In the genomic region with DNA sequence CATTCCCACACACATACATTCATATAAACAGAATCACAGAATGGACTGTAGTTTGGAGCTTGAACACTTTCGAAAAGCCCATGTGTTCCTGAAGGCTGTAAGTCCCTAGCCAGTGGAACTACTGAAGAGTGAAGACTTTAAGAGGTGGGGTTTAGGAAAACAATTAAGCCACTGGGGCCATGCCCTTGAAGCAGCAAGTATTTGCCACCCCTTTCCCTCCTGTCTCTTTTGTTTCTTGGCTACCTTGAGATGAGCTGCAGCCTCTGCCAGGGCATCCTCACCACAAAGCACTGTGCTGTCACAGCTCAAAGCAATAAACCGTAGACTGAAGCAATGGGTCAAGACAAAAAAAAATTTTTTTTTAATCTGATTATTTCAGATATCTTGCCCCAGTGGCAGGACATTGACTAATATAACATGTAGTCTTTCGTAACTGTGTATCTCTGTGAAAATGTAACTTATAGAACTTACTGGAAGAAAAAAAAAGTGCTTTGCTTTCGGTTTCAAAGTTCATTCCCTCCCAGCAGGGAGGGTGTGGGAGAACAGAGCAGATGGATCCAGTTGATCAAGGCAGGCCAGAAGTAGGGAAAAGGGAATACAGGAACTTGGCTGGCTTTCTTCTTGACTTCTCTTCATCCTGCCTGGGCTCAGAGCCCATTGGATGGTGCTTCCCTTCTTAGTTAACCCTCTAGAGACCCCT, we compare ENCODE assay signal across 9 mouse cellular contexts. TPM values are rescaled to one million over a fixed set of nuclear protein-coding genes. Genes with fewer than 3 reads are reported as not detected.
DNase-seq lines count a peak whose midpoint lies in the region; ATAC-seq and TF ChIP-seq lines count a peak whose summit lies in the region.
"Had no signal": no experiment of that assay in that cellular context is flagged by ENCODE, and none has a peak within 500 bp of the region (broad histone marks: within the 10 kb centered on the region; RNA-seq: fewer than 3 reads in every experiment).

No protein-coding gene starts in this region.

- H3K4me1 ChIP-seq in lung, embryonic 14.5 days (ENCODE audit: insufficient read depth), result peaks cover 8% of the 10 kb centered on the region; the same call in 1 of the 2 replicates
- H3K4me1 ChIP-seq in kidney, adult 2 months (ENCODE audit: control insufficient read depth, insufficient read depth, low read length), result peaks cover 26% of the 10 kb centered on the region
- H3K4me1 ChIP-seq in stomach, embryonic 14.5 days (ENCODE audit: control insufficient read depth, insufficient read depth, low read length), result 0 out of 2 replicates have a peak, but pooled peaks cover 2% of the 10 kb centered on the region
- H3K4me1 ChIP-seq: embryonic facial prominence, embryonic 13.5 days had no signal

- H3K4me2 ChIP-seq in lung, embryonic 14.5 days, result no peak overlapping the region
- H3K4me2 ChIP-seq in stomach, embryonic 14.5 days (replicated peaks; ENCODE audit: low read depth, low read length), result no peak overlapping the region
- H3K4me2 ChIP-seq: embryonic facial prominence, embryonic 13.5 days; hindbrain, embryonic 14.5 days had no signal

- no peak for TF ChIP-seq POLR2A in kidney, adult 2 months (IDR thresholded peaks at IDR 0.05; ENCODE audit: low read depth, low read length)

- H3K9ac ChIP-seq in lung, embryonic 14.5 days, result no peak overlapping the region
- H3K9ac ChIP-seq in stomach, embryonic 14.5 days (replicated peaks; ENCODE audit: low read depth, low read length), result no peak overlapping the region
- H3K9ac ChIP-seq: embryonic facial prominence, embryonic 13.5 days; hindbrain, embryonic 14.5 days had no signal

- intact Hi-C loops in gastrocnemius, postnatal 14 days (cut with DNase I; ENCODE audit: low total_unique reads), result no loop called here

- H3K27me3 ChIP-seq in lung, embryonic 14.5 days (ENCODE audit: insufficient read depth, low read length), result no peaks in the 10 kb centered on the region
- H3K27me3 ChIP-seq in kidney, adult 2 months (replicated peaks; ENCODE audit: control insufficient read depth, insufficient read depth, low read length), result no peaks in the 10 kb centered on the region
- no peaks in the 10 kb centered on the region for H3K27me3 ChIP-seq in stomach, embryonic 14.5 days (ENCODE audit: control insufficient read depth, insufficient read depth, low read length)
- H3K27me3 ChIP-seq: embryonic facial prominence, embryonic 13.5 days had no signal

- DNase-seq in lung, embryonic 14.5 days, result peak; percentile 65
- DNase-seq in lung, postnatal 14 days, result no peak
- peak; percentile 38 for DNase-seq in gastrocnemius, postnatal 14 days
- DNase-seq in kidney, adult 2 months, result peak; percentile 81
- no peak for DNase-seq in B cell, adult 2 months
- DNase-seq in right cerebral cortex, adult 18-20 months, result no peak

- H3K4me3 ChIP-seq in lung, embryonic 14.5 days (ENCODE audit: low read depth, low read length), result no peak overlapping the region
- no peak overlapping the region for H3K4me3 ChIP-seq in kidney, adult 2 months (ENCODE audit: insufficient read depth, low read depth, low read length)
- H3K4me3 ChIP-seq in stomach, embryonic 14.5 days (ENCODE audit: low read depth, low read length), result no peak overlapping the region
- H3K4me3 ChIP-seq: embryonic facial prominence, embryonic 13.5 days had no signal

- TF ChIP-seq CTCF in lung, embryonic 14.5 days (IDR thresholded peaks at IDR 0.05; ENCODE audit: low read depth), result no peak
- TF ChIP-seq CTCF in kidney, adult 2 months (conservative IDR thresholded peaks at IDR 0.05; ENCODE audit: insufficient read depth, insufficient read length, low read depth, low read length), result no peak

- peak; percentile 49; the same call in 1 of the 2 replicates for ATAC-seq in lung, embryonic 14.5 days (ENCODE audit: insufficient read depth)
- no peak; the same call in 1 of the 2 replicates for ATAC-seq in stomach, embryonic 14.5 days (ENCODE audit: insufficient number of reproducible peaks, insufficient read depth, low FRiP score, low read depth)

- H3K36me3 ChIP-seq in lung, embryonic 14.5 days (ENCODE audit: insufficient read depth), result no peaks in the 10 kb centered on the region
- H3K36me3 ChIP-seq in kidney, adult 2 months (ENCODE audit: control insufficient read depth, insufficient read depth, low read length), result no peaks in the 10 kb centered on the region
- H3K36me3 ChIP-seq in stomach, embryonic 14.5 days (ENCODE audit: control insufficient read depth, insufficient read depth, low read length), result no peaks in the 10 kb centered on the region
- H3K36me3 ChIP-seq: embryonic facial prominence, embryonic 13.5 days had no signal

- H3K27ac ChIP-seq in lung, embryonic 14.5 days (ENCODE audit: low read depth), result peak overlapping the region; percentile 50; the same call in 1 of the 2 replicates
- H3K27ac ChIP-seq in kidney, adult 2 months (ENCODE audit: insufficient read depth, low read depth, low read length), result peak overlapping the region; percentile 97
- H3K27ac ChIP-seq in stomach, embryonic 14.5 days (ENCODE audit: low read length), result peak overlapping the region; percentile 10; the same call in 1 of the 2 replicates
- H3K27ac ChIP-seq: embryonic facial prominence, embryonic 13.5 days; hindbrain, embryonic 14.5 days had no signal

- no peaks in the 10 kb centered on the region for H3K9me3 ChIP-seq in lung, embryonic 14.5 days (ENCODE audit: low read depth, low read length)
- no peaks in the 10 kb centered on the region for H3K9me3 ChIP-seq in stomach, embryonic 14.5 days (ENCODE audit: control insufficient read depth, low read depth, low read length)
- H3K9me3 ChIP-seq: embryonic facial prominence, embryonic 13.5 days had no signal

- WGBS in lung, embryonic 14.5 days, result 62% methylated on average over 4 of the region's 4 CpGs
- 24% methylated on average over 4 of the region's 4 CpGs for WGBS in kidney, adult 2 months
- WGBS in stomach, embryonic 14.5 days, result 59% methylated on average over 4 of the region's 4 CpGs

RNA-seq across cellular contexts. Expression of a gene that starts 35.2 kb away (rescaled TPM):
- polyA plus RNA-seq in lung, embryonic 14.5 days (2014; fragmentation: Nextera tagmentation; extraction: Ambion mirVana), result 54.1 and 56.8 TPM in 2 replicates
- 100 to 1,000 TPM in 1 of 2 experiments, 10 to 100 TPM in 1; 82.3 to 104 TPM for total RNA-seq in gastrocnemius, postnatal 14 days (2021)
- 254 and 334 TPM in 2 replicates for polyA plus RNA-seq in kidney, adult 2 months (2012; rRNA removed)
- polyA plus RNA-seq in stomach, embryonic 14.5 days (2014; fragmentation: Nextera tagmentation; extraction: Ambion mirVana), result 60.9 and 61.8 TPM in 2 replicates

RNA-seq across cellular contexts. Expression of a gene that starts 38.2 kb away (rescaled TPM):
- 133 and 147 TPM in 2 replicates for polyA plus RNA-seq in lung, embryonic 14.5 days (2014; fragmentation: Nextera tagmentation; extraction: Ambion mirVana)
- 10 to 100 TPM; 63.3 to 63.9 TPM for total RNA-seq in gastrocnemius, postnatal 14 days (2021)
- 50.1 and 63.1 TPM in 2 replicates for polyA plus RNA-seq in kidney, adult 2 months (2012; rRNA removed)
- polyA plus RNA-seq in stomach, embryonic 14.5 days (2014; fragmentation: Nextera tagmentation; extraction: Ambion mirVana), result 131 and 132 TPM in 2 replicates

Comparison
In these comparisons a context has a peak if more than half of its experiments do, and no peak if none do; other contexts are left out.
1. DNase-seq: peak in lung, embryonic 14.5 days (single experiment), gastrocnemius, postnatal 14 days (single experiment) and kidney, adult 2 months (single experiment); none in lung, postnatal 14 days (single experiment), B cell, adult 2 months (0 of 2) and right cerebral cortex, adult 18-20 months (single experiment).
2. H3K27ac ChIP-seq: peak in every context shown above with its lines; median percentile 97 in kidney, adult 2 months; 50 in lung, embryonic 14.5 days; 10 in stomach, embryonic 14.5 days.